Mouse (Mus musculus): ENCODE measurements around the gene Trim9.

DNA sequence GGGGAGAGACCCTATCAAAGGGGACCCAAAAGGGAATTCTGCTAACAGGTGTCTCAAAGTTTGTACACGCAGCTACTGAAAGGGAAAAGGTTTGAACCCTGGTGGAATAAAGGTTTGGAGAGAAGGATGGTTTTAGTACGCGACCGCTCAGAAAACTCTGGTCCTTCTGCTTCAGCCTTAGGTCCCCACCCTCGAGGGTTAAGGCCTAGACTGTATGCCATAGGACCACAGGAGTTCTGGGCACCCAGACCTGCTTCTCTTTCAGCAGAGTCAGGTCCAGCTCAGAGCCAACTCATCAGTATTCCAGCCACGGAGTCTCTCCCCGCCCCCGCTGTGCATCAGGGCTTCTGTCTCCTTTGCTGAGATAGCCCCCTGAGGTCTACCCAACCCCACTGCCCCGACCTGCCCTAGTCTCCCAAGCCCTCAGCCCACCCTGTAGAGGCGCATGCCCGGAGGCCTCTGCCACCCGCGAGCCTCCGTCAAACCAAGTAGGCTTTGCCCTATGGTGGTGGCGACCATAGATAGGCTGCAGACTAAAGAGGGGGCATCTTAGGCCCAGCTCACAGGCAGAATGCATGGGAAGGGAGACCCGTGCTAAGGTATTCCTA, 1.8 kb downstream of the Trim9 start:
- no peak for TF ChIP-seq CTCF (conservative IDR thresholded peaks at IDR 0.05; ENCODE audit: low read length)
- TF ChIP-seq POU5F1 (IDR thresholded peaks at IDR 0.05; ENCODE audit: borderline replicate concordance, low read length): no peak
